Mouse (Mus musculus): ENCODE data around the gene Bivm.

Gene Bivm

GRCm38 (mm10) chr1:44118239-44119054 lies at the start of gene Bivm, which contains the start of gene Kdelc1:
Gene Bivm (plus strand): TSS chr1:44118957.
Gene Kdelc1 (minus strand): TSS chr1:44118808.
- in situ Hi-C loops (cut with MboI, MseI) = no loop called here

- in situ Hi-C loops (cut with MboI, MseI) = no loop called here
Observed at GRCm38 (mm10) chr1:44101448-44102225, 17.1 kb upstream of the Bivm start.

- in situ Hi-C loops (cut with MboI, MseI) = no loop called here
Observed at GRCm38 (mm10) chr1:44102259-44102717, 16.5 kb upstream of the Bivm start, which contains the start of gene Tex30. Gene Tex30 (minus strand): TSS chr1:44102441.

- in situ Hi-C loops (cut with MboI, MseI) = no loop called here
Observed at GRCm38 (mm10) chr1:44102939-44103338, 15.8 kb upstream of the Bivm start.

- in situ Hi-C loops (cut with MboI, MseI) = no loop called here
Observed at GRCm38 (mm10) chr1:44117571-44117970, 1.2 kb upstream of the Bivm start.

- in situ Hi-C loops (cut with MboI, MseI) = no loop called here
Observed at GRCm38 (mm10) chr1:44119201-44120073, 680 bp downstream of the Bivm start.

- in situ Hi-C loops (cut with MboI, MseI) = no loop called here
Observed at GRCm38 (mm10) chr1:44120074-44120406, 1.3 kb downstream of the Bivm start.

- in situ Hi-C loops (cut with MboI, MseI) = no loop called here
Observed at GRCm38 (mm10) chr1:44122256-44122655, 3.5 kb downstream of the Bivm start.

GRCm38 (mm10) chr1:44125590-44125989 lies 6.8 kb downstream of the Bivm start:
- in situ Hi-C loops (cut with MboI, MseI) = no loop called here

GRCm38 (mm10) chr1:44129929-44130581 lies 11.3 kb downstream of the Bivm start:
- in situ Hi-C loops (cut with MboI, MseI) = no loop called here

GRCm38 (mm10) chr1:44140232-44140631 lies 21.5 kb downstream of the Bivm start:
- in situ Hi-C loops (cut with MboI, MseI) = no loop called here

GRCm38 (mm10) chr1:44142747-44143146 lies 24.0 kb downstream of the Bivm start:
- in situ Hi-C loops (cut with MboI, MseI) = no loop called here

- in situ Hi-C loops (cut with MboI, MseI) = no loop called here
Observed at GRCm38 (mm10) chr1:44147563-44148381, 29.0 kb downstream of the Bivm start, which contains the start of gene Ercc5. Gene Ercc5 (plus strand): TSS chr1:44147744.

- in situ Hi-C loops (cut with MboI, MseI) = no loop called here
Observed at GRCm38 (mm10) chr1:44148706-44149105, 29.9 kb downstream of the Bivm start.

GRCm38 (mm10) chr1:44155287-44155686 lies 36.5 kb downstream of the Bivm start:
- in situ Hi-C loops (cut with MboI, MseI) = no loop called here

GRCm38 (mm10) chr1:44158317-44158716 lies 39.6 kb downstream of the Bivm start:
- in situ Hi-C loops (cut with MboI, MseI) = no loop called here

- in situ Hi-C loops (cut with MboI, MseI) = no loop called here
Observed at GRCm38 (mm10) chr1:44161818-44162217, 43.1 kb downstream of the Bivm start.

- in situ Hi-C loops (cut with MboI, MseI) = no loop called here
Observed at GRCm38 (mm10) chr1:44162389-44162788, 43.6 kb downstream of the Bivm start.

GRCm38 (mm10) chr1:44167859-44168383 lies 49.2 kb downstream of the Bivm start:
- in situ Hi-C loops (cut with MboI, MseI) = no loop called here

- in situ Hi-C loops (cut with MboI, MseI) = no loop called here
Observed at GRCm38 (mm10) chr1:44172656-44173055, 53.9 kb downstream of the Bivm start.
